Mouse (Mus musculus): ENCODE data around the gene Mdm4. TPM values are rescaled to one million over a fixed set of nuclear protein-coding genes. Genes with fewer than 3 reads are reported as not detected.
A peak's percentile ranks its signal among the peaks of the same experiment; 100 is the strongest.

Mdm4 gene
- 40.6 and 41.9 TPM in 2 replicates for polyA plus RNA-seq (2014; fragmentation: Nextera tagmentation; extraction: Ambion mirVana)

- Histone ChIP-seq H3K9me3 (ENCODE audit: control insufficient read depth, low read length) (no peaks in the 10 kb centered on the region), H3K4me3 (ENCODE audit: low read depth, low read length) (no peak within 1 kb of the TSS), H3K36me3 (ENCODE audit: control insufficient read depth, insufficient read depth, low read length) (no peaks in the 10 kb centered on the region), H3K27ac (ENCODE audit: low read depth, low read length) (no peak within 1 kb of the TSS), H3K4me1 (replicated peaks; ENCODE audit: control insufficient read depth, insufficient read depth, low read length) (peaks cover 6% of the 10 kb centered on the region), H3K27me3 (replicated peaks; ENCODE audit: control insufficient read depth, insufficient read depth, low read length) (no peaks in the 10 kb centered on the region), H3K4me2 (no peak within 1 kb of the TSS), H3K9ac (ENCODE audit: low read depth, low read length) (no peak within 1 kb of the TSS)
- no peak for DNase-seq (ENCODE audit: low spot score)
- WGBS: 95% methylated on average over 5 of the region's 5 CpGs
- no peak for ATAC-seq (replicated peaks; ENCODE audit: low FRiP score)
These were observed at the start of gene Mdm4 for GRCm38 (mm10) chr1:133030461-133030860. Mdm4 (minus strand) TSS chr1:133030561.

GRCm38 (mm10) chr1:133080079-133080561 is 49.8 kb upstream of the Mdm4 start:
- Histone ChIP-seq H3K4me3 (ENCODE audit: low read depth, low read length) (no peak overlapping the region), H3K4me1 (replicated peaks; ENCODE audit: control insufficient read depth, insufficient read depth, low read length) (peaks cover 34% of the 10 kb centered on the region), H3K9me3 (ENCODE audit: control insufficient read depth, low read length) (no peaks in the 10 kb centered on the region), H3K4me2 (no peak overlapping the region), H3K9ac (ENCODE audit: low read depth, low read length) (no peak overlapping the region), H3K27me3 (replicated peaks; ENCODE audit: control insufficient read depth, insufficient read depth, low read length) (no peaks in the 10 kb centered on the region), H3K27ac (ENCODE audit: low read depth, low read length) (no peak overlapping the region), H3K36me3 (ENCODE audit: control insufficient read depth, insufficient read depth, low read length) (no peaks in the 10 kb centered on the region; the same call in 1 of the 2 replicates)
- no peak for DNase-seq (ENCODE audit: low spot score)
- 65% methylated on average over 9 of the region's 9 CpGs for WGBS
- ATAC-seq (replicated peaks; ENCODE audit: low FRiP score): no peak

GRCm38 (mm10) chr1:133079509-133079908 is 49.1 kb upstream of the Mdm4 start:
- Histone ChIP-seq H3K9ac (ENCODE audit: low read depth, low read length) (no peak overlapping the region), H3K27ac (ENCODE audit: low read depth, low read length) (no peak overlapping the region), H3K9me3 (ENCODE audit: control insufficient read depth, low read length) (no peaks in the 10 kb centered on the region), H3K4me1 (replicated peaks; ENCODE audit: control insufficient read depth, insufficient read depth, low read length) (peaks cover 29% of the 10 kb centered on the region), H3K4me3 (ENCODE audit: low read depth, low read length) (no peak overlapping the region), H3K36me3 (ENCODE audit: control insufficient read depth, insufficient read depth, low read length) (no peaks in the 10 kb centered on the region; the same call in 1 of the 2 replicates), H3K4me2 (no peak overlapping the region), H3K27me3 (replicated peaks; ENCODE audit: control insufficient read depth, insufficient read depth, low read length) (no peaks in the 10 kb centered on the region)
- DNase-seq (ENCODE audit: low spot score): no peak
- 90% methylated on average over 7 of the region's 7 CpGs for WGBS
- no peak for ATAC-seq (replicated peaks; ENCODE audit: low FRiP score)

GRCm38 (mm10) chr1:133078338-133078727 is 48.0 kb upstream of the Mdm4 start:
- Histone ChIP-seq H3K4me2 (no peak overlapping the region), H3K9me3 (ENCODE audit: control insufficient read depth, low read length) (no peaks in the 10 kb centered on the region), H3K27ac (ENCODE audit: low read depth, low read length) (no peak overlapping the region), H3K9ac (ENCODE audit: low read depth, low read length) (no peak overlapping the region), H3K4me3 (ENCODE audit: low read depth, low read length) (no peak overlapping the region), H3K36me3 (ENCODE audit: control insufficient read depth, insufficient read depth, low read length) (no peaks in the 10 kb centered on the region; the same call in 1 of the 2 replicates), H3K27me3 (replicated peaks; ENCODE audit: control insufficient read depth, insufficient read depth, low read length) (no peaks in the 10 kb centered on the region), H3K4me1 (replicated peaks; ENCODE audit: control insufficient read depth, insufficient read depth, low read length) (peaks cover 20% of the 10 kb centered on the region)
- ATAC-seq (replicated peaks; ENCODE audit: low FRiP score) (no peak), DNase-seq (ENCODE audit: low spot score) (no peak)
- WGBS: 90% methylated on average over 1 of the region's 1 CpGs

GRCm38 (mm10) chr1:133077606-133078337 is 47.4 kb upstream of the Mdm4 start:
- H3K4me2 ChIP-seq: no peak overlapping the region
- no peak for DNase-seq (ENCODE audit: low spot score)
- peaks cover 21% of the 10 kb centered on the region for H3K4me1 ChIP-seq (replicated peaks; ENCODE audit: control insufficient read depth, insufficient read depth, low read length)
- H3K36me3 ChIP-seq (ENCODE audit: control insufficient read depth, insufficient read depth, low read length): no peaks in the 10 kb centered on the region; the same call in 1 of the 2 replicates
- no peak overlapping the region for H3K4me3 ChIP-seq (ENCODE audit: low read depth, low read length)
- WGBS: 39% methylated on average over 12 of the region's 12 CpGs
- no peaks in the 10 kb centered on the region for H3K9me3 ChIP-seq (ENCODE audit: control insufficient read depth, low read length)
- no peaks in the 10 kb centered on the region for H3K27me3 ChIP-seq (replicated peaks; ENCODE audit: control insufficient read depth, insufficient read depth, low read length)
- no peak overlapping the region for H3K9ac ChIP-seq (ENCODE audit: low read depth, low read length)
- H3K27ac ChIP-seq (ENCODE audit: low read depth, low read length): no peak overlapping the region
- no peak for ATAC-seq (replicated peaks; ENCODE audit: low FRiP score)

- WGBS: 41% methylated on average over 20 of the region's 20 CpGs
- ATAC-seq (replicated peaks; ENCODE audit: low FRiP score) (peak; percentile 29; the same call in 1 of the 2 replicates), DNase-seq (ENCODE audit: low spot score) (no peak)
- no peak overlapping the region for H3K4me2 ChIP-seq
- H3K27ac ChIP-seq (ENCODE audit: low read depth, low read length): no peak overlapping the region
- no peaks in the 10 kb centered on the region; the same call in 1 of the 2 replicates for H3K36me3 ChIP-seq (ENCODE audit: control insufficient read depth, insufficient read depth, low read length)
- no peak overlapping the region for H3K4me3 ChIP-seq (ENCODE audit: low read depth, low read length)
- peaks cover 26% of the 10 kb centered on the region for H3K4me1 ChIP-seq (replicated peaks; ENCODE audit: control insufficient read depth, insufficient read depth, low read length)
- no peaks in the 10 kb centered on the region for H3K9me3 ChIP-seq (ENCODE audit: control insufficient read depth, low read length)
- no peak overlapping the region for H3K9ac ChIP-seq (ENCODE audit: low read depth, low read length)
- H3K27me3 ChIP-seq (replicated peaks; ENCODE audit: control insufficient read depth, insufficient read depth, low read length): no peaks in the 10 kb centered on the region
These were observed 46.5 kb upstream of the Mdm4 start for GRCm38 (mm10) chr1:133076681-133077514.

GRCm38 (mm10) chr1:133075651-133076400 is 45.5 kb upstream of the Mdm4 start:
- no peaks in the 10 kb centered on the region for H3K27me3 ChIP-seq (replicated peaks; ENCODE audit: control insufficient read depth, insufficient read depth, low read length)
- no peak overlapping the region for H3K9ac ChIP-seq (ENCODE audit: low read depth, low read length)
- no peaks in the 10 kb centered on the region; the same call in 1 of the 2 replicates for H3K36me3 ChIP-seq (ENCODE audit: control insufficient read depth, insufficient read depth, low read length)
- no peak overlapping the region for H3K27ac ChIP-seq (ENCODE audit: low read depth, low read length)
- peaks cover 36% of the 10 kb centered on the region for H3K4me1 ChIP-seq (replicated peaks; ENCODE audit: control insufficient read depth, insufficient read depth, low read length)
- 57% methylated on average over 6 of the region's 6 CpGs for WGBS
- no peaks in the 10 kb centered on the region for H3K9me3 ChIP-seq (ENCODE audit: control insufficient read depth, low read length)
- no peak overlapping the region for H3K4me3 ChIP-seq (ENCODE audit: low read depth, low read length)
- DNase-seq (ENCODE audit: low spot score) (no peak), ATAC-seq (replicated peaks; ENCODE audit: low FRiP score) (no peak)
- H3K4me2 ChIP-seq: no peak overlapping the region

- H3K36me3 ChIP-seq (ENCODE audit: control insufficient read depth, insufficient read depth, low read length): no peaks in the 10 kb centered on the region; the same call in 1 of the 2 replicates
- no peak overlapping the region for H3K4me2 ChIP-seq
- H3K4me1 ChIP-seq (replicated peaks; ENCODE audit: control insufficient read depth, insufficient read depth, low read length): peaks cover 41% of the 10 kb centered on the region
- H3K9ac ChIP-seq (ENCODE audit: low read depth, low read length): no peak overlapping the region
- H3K4me3 ChIP-seq (ENCODE audit: low read depth, low read length): no peak overlapping the region
- WGBS: 89% methylated on average over 13 of the region's 13 CpGs
- no peak for ATAC-seq (replicated peaks; ENCODE audit: low FRiP score)
- H3K27ac ChIP-seq (ENCODE audit: low read depth, low read length): no peak overlapping the region
- DNase-seq (ENCODE audit: low spot score): no peak
- H3K9me3 ChIP-seq (ENCODE audit: control insufficient read depth, low read length): no peaks in the 10 kb centered on the region
- no peaks in the 10 kb centered on the region for H3K27me3 ChIP-seq (replicated peaks; ENCODE audit: control insufficient read depth, insufficient read depth, low read length)
These were observed 44.2 kb upstream of the Mdm4 start for GRCm38 (mm10) chr1:133074541-133074940.

Data from liver, embryonic 11.5 days (tissue).